Mouse (Mus musculus): ENCODE measurements around the gene Rprd1b. TPM values are rescaled to one million over a fixed set of nuclear protein-coding genes. Genes with fewer than 3 reads are reported as not detected.

Rprd1b gene
- total RNA-seq, 2 experiments from 2014 or later, result 34.7 to 35.1 TPM

- intact Hi-C loops (cut with DNase I), result no loop called here
Measured at GRCm38 (mm10) chr2:158077981-158078380, 49.7 kb downstream of the Rprd1b start.

GRCm38 (mm10) chr2:158078971-158079370 lies 50.7 kb downstream of the Rprd1b start:
- intact Hi-C loops (cut with DNase I), result no loop called here
- DNase-seq, result no peak

More at GRCm38 (mm10) chr2:158077981-158078380, 49.7 kb downstream of the Rprd1b start:
- no peak for DNase-seq

GRCm38 (mm10) chr2:158079843-158080395 lies 51.6 kb downstream of the Rprd1b start:
- DNase-seq, result no peak
- intact Hi-C loops (cut with DNase I), result no loop called here

GRCm38 (mm10) chr2:158080622-158081241 lies 52.4 kb downstream of the Rprd1b start:
- intact Hi-C loops (cut with DNase I), result no loop called here

GRCm38 (mm10) chr2:158084486-158084885 lies 56.2 kb downstream of the Rprd1b start:
- intact Hi-C loops (cut with DNase I), result no loop called here
- no peak for DNase-seq

More at GRCm38 (mm10) chr2:158080622-158081241, 52.4 kb downstream of the Rprd1b start:
- no peak for DNase-seq

GRCm38 (mm10) chr2:158090096-158090495 lies 61.8 kb downstream of the Rprd1b start:
- intact Hi-C loops (cut with DNase I), result no loop called here
- DNase-seq, result no peak

- no peak for DNase-seq
- intact Hi-C loops (cut with DNase I), result no loop called here
Measured at GRCm38 (mm10) chr2:158093345-158093744, 65.0 kb downstream of the Rprd1b start.

GRCm38 (mm10) chr2:158094300-158094699 lies 66.0 kb downstream of the Rprd1b start:
- DNase-seq, result no peak
- intact Hi-C loops (cut with DNase I), result no loop called here

GRCm38 (mm10) chr2:158094846-158095245 lies 66.5 kb downstream of the Rprd1b start:
- intact Hi-C loops (cut with DNase I), result no loop called here
- no peak for DNase-seq

- peak; percentile 47 for DNase-seq
- intact Hi-C loops (cut with DNase I), result no loop called here
Measured at GRCm38 (mm10) chr2:158097071-158097470, 68.8 kb downstream of the Rprd1b start.

- intact Hi-C loops (cut with DNase I), result no loop called here
- no peak for DNase-seq
Measured at GRCm38 (mm10) chr2:158098730-158099129, 70.4 kb downstream of the Rprd1b start.

GRCm38 (mm10) chr2:158099537-158099936 lies 71.2 kb downstream of the Rprd1b start:
- intact Hi-C loops (cut with DNase I), result no loop called here
- DNase-seq, result no peak

- intact Hi-C loops (cut with DNase I), result no loop called here
- no peak for DNase-seq
Measured at GRCm38 (mm10) chr2:158101768-158102167, 73.5 kb downstream of the Rprd1b start.

- DNase-seq, result no peak
- intact Hi-C loops (cut with DNase I), result no loop called here
Measured at GRCm38 (mm10) chr2:158104966-158105365, 76.7 kb downstream of the Rprd1b start.

GRCm38 (mm10) chr2:158105605-158106004 lies 77.3 kb downstream of the Rprd1b start:
- intact Hi-C loops (cut with DNase I), result no loop called here
- DNase-seq, result no peak

- intact Hi-C loops (cut with DNase I), result no loop called here
- DNase-seq, result peak; percentile 55
Measured at GRCm38 (mm10) chr2:158106947-158107587, 78.8 kb downstream of the Rprd1b start.

- no peak for DNase-seq
- intact Hi-C loops (cut with DNase I), result no loop called here
Measured at GRCm38 (mm10) chr2:158109516-158109915, 81.2 kb downstream of the Rprd1b start.

GRCm38 (mm10) chr2:158113591-158114257 lies 85.4 kb downstream of the Rprd1b start:
- no peak for DNase-seq
- intact Hi-C loops (cut with DNase I), result no loop called here

- DNase-seq, result no peak
- intact Hi-C loops (cut with DNase I), result no loop called here
Measured at GRCm38 (mm10) chr2:158114931-158115330, 86.6 kb downstream of the Rprd1b start.

GRCm38 (mm10) chr2:158115838-158116453 lies 87.6 kb downstream of the Rprd1b start:
- intact Hi-C loops (cut with DNase I), result no loop called here
- no peak for DNase-seq

GRCm38 (mm10) chr2:158116653-158117052 lies 88.4 kb downstream of the Rprd1b start:
- intact Hi-C loops (cut with DNase I), result no loop called here

More at GRCm38 (mm10) chr2:158116653-158117052, 88.4 kb downstream of the Rprd1b start:
- no peak for DNase-seq

All from left cerebral cortex, postnatal 4 days (tissue).